Mouse (Mus musculus) forebrain, embryonic 14.5 days (tissue): ENCODE measurements around the gene Hist1h1d. TPM values are rescaled to one million over a fixed set of nuclear protein-coding genes. Genes with fewer than 3 reads are reported as not detected.
"Not testable (repeated sequence)": the region's sequence is repeated elsewhere in the genome, so short reads cannot be mapped to it uniquely, and the experiment has no call there.

Experiments
- ATAC-seq: fragments of 200-750 bp; cut with Nextera tagmentation; 2 replicates; pipeline ENCODE4 v1.8.0; 2017; ENCODE audit warnings: mild to moderate bottlenecking, moderate library complexity
- DNase-seq: peaks from one replicate; pipeline ENCODE4 v3.0.0-alpha.2; 2015; ENCODE audit warnings: low spot score
- H3K27ac ChIP-seq: fragments of 300-500 bp; sonication (generic); 2 replicates; pipeline ENCODE4 v1.5.1; 2014; ENCODE audit warnings: low read depth, mild to moderate bottlenecking, control low read depth, low read length, moderate library complexity
- H3K27me3 ChIP-seq: fragments of 300-500 bp; sonication (generic); replicated peaks from 2 replicates; pipeline ENCODE4 v1.6.1; 2014; ENCODE audit warnings: low read length, control low read depth, mixed read lengths; ENCODE audit not compliant: control insufficient read depth, insufficient read depth
- H3K36me3 ChIP-seq: fragments of 300-500 bp; sonication (generic); 2 replicates; pipeline ENCODE4 v1.6.1; 2014; ENCODE audit warnings: low read length, control low read depth; ENCODE audit not compliant: control insufficient read depth, insufficient read depth
- H3K4me1 ChIP-seq: fragments of 300-500 bp; sonication (generic); 2 replicates; pipeline ENCODE4 v1.6.1; 2014; ENCODE audit warnings: antibody characterized with exemption, low read length, control low read depth; ENCODE audit not compliant: control insufficient read depth, insufficient read depth
- H3K4me2 ChIP-seq: fragments of 300-500 bp; sonication (generic); 2 replicates; pipeline ENCODE4 v1.6.1; 2014; ENCODE audit warnings: mild to moderate bottlenecking, control low read depth, low read length
- H3K4me3 ChIP-seq: fragments of 300-500 bp; sonication (generic); 2 replicates; pipeline ENCODE4 v1.5.1; 2014; ENCODE audit warnings: low read depth, low read length, control low read depth
- H3K9ac ChIP-seq: fragments of 300-500 bp; sonication (generic); 2 replicates; pipeline ENCODE4 v1.6.1; 2014; ENCODE audit warnings: mild to moderate bottlenecking, low read length, control low read depth, moderate library complexity
- H3K9me3 ChIP-seq: fragments of 300-500 bp; sonication (generic); replicated peaks from 2 replicates; pipeline ENCODE4 v1.6.1; 2016; ENCODE audit warnings: low read length, control low read depth, mixed read lengths; ENCODE audit not compliant: control insufficient read depth
- WGBS: fragments of 180-500 bp; shearing (Covaris S2); extraction: QIAGEN DNeasy Blood & Tissue Kit; methylation state at CpG from one replicate; pipeline ENCODE4 v1.1.7; 2014; 5-methylcytosine and 5-hydroxymethylcytosine counted together
- polyA plus RNA-seq: library from polyadenylated mRNA; unstranded; fragments of >200 nt; fragmentation: Nextera tagmentation; extraction: Ambion mirVana; gene quantifications from 2 replicates; pipeline ENCODE4 v1.2.1, GENCODE M21; 2014

The Hist1h1d gene
- polyA plus RNA-seq, 1 experiment from 2014 or later: 0.52 TPM

DNA sequence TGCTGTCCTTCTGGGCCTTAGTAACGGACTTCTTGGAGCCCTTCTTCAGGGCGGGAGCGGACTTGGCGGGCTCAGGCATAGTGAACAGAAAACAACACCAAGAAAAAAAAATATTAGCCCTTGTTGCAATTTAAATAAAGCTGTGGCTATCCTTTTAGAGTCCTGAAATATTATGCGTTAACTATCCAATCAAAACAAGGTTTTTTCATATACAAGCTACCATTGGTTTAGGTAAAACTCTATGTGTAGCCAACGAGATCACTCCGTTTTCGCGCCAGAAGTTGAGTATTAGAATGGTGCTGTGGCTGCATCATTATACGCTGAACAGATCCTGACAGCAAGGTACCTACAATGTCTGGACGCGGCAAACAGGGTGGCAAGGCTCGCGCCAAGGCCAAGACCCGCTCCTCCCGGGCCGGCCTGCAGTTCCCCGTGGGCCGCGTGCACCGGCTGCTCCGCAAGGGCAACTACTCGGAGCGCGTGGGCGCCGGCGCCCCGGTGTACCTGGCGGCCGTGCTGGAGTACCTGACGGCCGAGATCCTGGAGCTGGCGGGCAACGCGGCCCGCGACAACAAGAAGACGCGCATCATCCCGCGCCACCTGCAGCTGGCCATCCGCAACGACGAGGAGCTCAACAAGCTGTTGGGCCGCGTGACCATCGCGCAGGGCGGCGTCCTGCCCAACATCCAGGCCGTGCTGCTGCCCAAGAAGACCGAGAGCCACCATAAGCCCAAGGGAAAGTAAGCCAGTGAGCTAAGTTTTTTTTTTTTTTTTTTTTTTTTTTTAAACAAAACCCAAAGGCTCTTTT is 19.3 kb upstream of the Hist1h1d start, which contains the start of gene Hist1h2af:
TSS of gene Hist1h2af (plus strand) at position 347 of the 808 bp plus-strand sequence.
- not testable (repeated sequence) for H3K9me3 ChIP-seq, H3K27me3 ChIP-seq, H3K36me3 ChIP-seq
- peak; percentile 98 for DNase-seq
- Histone ChIP-seq H3K4me3 (peak within 1 kb of the TSS; percentile 43), H3K4me1 (peaks cover 29% of the 10 kb centered on the region), H3K27ac (peak within 1 kb of the TSS; percentile 95), H3K4me2 (peak within 1 kb of the TSS; percentile 59), H3K9ac (peak within 1 kb of the TSS; percentile 78)
- WGBS: under 1% methylated on average over 25 of the region's 53 CpGs
- ATAC-seq: peak; percentile 43

DNA sequence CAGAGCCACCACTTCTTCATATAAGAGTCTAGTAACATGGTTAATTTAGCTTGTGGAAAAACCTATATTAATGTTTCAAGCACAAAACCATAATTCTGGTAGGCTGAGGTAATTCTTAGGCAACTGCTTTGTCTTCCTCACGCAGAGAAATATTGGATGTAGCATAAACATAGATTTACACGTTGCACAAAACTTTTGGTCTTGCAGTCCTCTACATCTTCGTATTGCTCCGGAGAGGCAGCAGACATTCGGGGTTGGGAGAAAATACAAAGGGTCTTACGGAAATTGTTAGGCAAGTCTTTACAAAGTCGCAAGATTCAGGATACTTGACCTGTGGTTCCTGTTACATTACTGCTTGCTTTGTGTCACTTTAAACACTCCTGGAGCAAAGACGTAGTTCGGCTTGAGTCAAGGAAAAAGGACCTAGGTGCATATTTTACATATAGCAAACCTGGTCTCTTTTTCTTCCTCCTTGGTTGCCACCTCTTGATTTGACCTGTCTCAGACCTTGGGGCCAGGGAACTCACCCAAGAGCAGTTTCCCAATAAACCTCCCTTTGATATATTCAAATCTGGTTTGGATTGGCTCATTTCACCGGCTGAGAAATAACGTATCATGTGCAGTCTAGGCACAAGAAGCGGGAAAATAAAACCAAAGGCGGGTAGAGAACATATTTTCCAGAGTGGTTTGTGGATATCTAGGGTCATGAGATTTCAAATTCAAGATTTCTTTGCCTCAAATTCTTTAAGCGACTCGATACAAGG is 18.5 kb upstream of the Hist1h1d start:
- ATAC-seq: no peak
- Histone ChIP-seq H3K9ac (peak overlapping the region; percentile 60), H3K4me2 (peak overlapping the region; percentile 59), H3K36me3 (no peaks in the 10 kb centered on the region), H3K27me3 (no peaks in the 10 kb centered on the region), H3K4me3 (peak overlapping the region; percentile 43), H3K4me1 (peaks cover 26% of the 10 kb centered on the region), H3K9me3 (no peaks in the 10 kb centered on the region), H3K27ac (peak overlapping the region; percentile 95)
- WGBS: under 1% methylated on average over 15 of the region's 15 CpGs
- DNase-seq: no peak

DNA sequence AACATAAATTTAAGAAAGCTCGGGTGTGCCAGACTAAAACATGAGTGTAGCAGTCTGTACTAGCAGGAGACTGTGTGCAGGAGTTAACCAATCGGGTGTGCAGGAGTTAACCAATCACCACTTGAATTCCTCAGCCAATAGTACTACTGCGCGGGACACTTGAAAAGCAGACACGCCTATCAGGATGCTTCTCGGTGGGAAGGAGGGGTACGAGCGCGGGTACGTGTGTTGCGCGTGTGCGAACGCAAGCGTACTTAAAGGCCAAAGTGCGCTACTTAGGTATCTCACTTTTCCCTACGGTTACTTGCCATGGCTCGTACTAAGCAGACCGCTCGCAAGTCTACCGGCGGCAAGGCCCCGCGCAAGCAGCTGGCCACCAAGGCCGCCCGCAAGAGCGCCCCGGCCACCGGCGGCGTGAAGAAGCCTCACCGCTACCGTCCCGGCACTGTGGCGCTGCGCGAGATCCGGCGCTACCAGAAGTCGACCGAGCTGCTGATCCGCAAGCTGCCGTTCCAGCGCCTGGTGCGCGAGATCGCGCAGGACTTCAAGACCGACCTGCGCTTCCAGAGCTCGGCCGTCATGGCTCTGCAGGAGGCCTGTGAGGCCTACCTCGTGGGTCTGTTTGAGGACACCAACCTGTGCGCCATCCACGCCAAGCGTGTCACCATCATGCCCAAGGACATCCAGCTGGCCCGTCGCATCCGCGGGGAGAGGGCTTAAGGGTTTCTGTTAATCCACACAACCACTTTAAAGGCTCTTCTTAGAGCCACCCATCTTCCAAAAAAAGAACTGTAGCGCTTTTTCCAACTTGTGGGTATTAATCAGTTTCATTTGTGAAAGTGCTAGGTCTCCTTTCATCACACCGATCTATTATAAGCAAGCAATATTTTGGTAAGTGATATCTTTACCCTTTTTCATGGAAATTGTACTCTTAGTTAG is 17.7 kb upstream of the Hist1h1d start, which contains the start of gene Hist1h3g:
TSS of gene Hist1h3g (plus strand) at position 286 of the 939 bp plus-strand sequence.
- peak within 1 kb of the TSS; percentile 43 for H3K4me3 ChIP-seq
- peak; percentile 87 for ATAC-seq
- not testable (repeated sequence) for H3K9me3 ChIP-seq, H3K36me3 ChIP-seq, H3K27me3 ChIP-seq
- 0% methylated on average over 35 of the region's 62 CpGs for WGBS
- peak; percentile 99 for DNase-seq
- peak within 1 kb of the TSS; percentile 59 for H3K4me2 ChIP-seq
- H3K27ac ChIP-seq: peak within 1 kb of the TSS; percentile 95
- peak within 1 kb of the TSS; percentile 68 for H3K9ac ChIP-seq
- H3K4me1 ChIP-seq: peaks cover 23% of the 10 kb centered on the region

DNA sequence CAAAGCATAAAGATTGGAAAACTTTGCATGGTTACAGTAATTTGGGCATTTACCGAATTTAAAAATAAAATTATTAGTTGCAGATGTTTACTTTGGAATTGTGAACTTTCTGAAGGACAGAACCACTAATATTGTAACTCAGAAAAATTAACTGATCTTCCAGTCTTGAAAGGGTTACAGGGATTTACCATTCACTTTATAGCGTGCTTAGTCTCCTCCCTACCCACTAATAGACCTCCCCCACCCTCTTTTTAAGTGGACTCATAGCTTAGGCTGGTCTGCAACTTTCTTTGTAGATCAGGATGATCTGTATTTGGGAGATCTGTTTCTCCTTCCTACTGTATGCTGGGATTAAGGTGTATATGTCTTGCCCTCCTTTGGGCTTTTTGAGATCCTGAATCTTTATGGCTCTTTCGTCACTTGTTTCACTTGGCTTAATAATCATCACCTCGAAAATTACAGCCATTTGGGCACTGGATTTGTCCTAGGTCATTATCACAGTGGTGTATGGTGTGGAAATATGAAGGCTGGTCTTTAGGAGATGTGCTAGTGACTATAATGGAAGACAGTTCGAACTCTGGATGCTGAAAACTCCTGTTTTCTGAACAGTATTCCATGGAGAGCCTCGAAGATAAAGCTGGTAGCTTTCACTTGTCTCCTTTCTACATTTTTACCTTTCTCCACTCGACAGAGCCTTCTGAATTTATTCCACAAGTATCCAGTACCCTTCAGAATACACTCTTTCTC is 16.8 kb upstream of the Hist1h1d start:
- Histone ChIP-seq H3K4me2 (peak overlapping the region; percentile 59), H3K4me1 (peaks cover 23% of the 10 kb centered on the region), H3K27ac (no peak overlapping the region), H3K9me3 (no peaks in the 10 kb centered on the region), H3K27me3 (no peaks in the 10 kb centered on the region), H3K4me3 (peak overlapping the region; percentile 43), H3K9ac (peak overlapping the region; percentile 68), H3K36me3 (no peaks in the 10 kb centered on the region)
- no peak for ATAC-seq
- no peak for DNase-seq
- 15% methylated on average over 7 of the region's 7 CpGs for whole genome bisulfite sequencing

DNA sequence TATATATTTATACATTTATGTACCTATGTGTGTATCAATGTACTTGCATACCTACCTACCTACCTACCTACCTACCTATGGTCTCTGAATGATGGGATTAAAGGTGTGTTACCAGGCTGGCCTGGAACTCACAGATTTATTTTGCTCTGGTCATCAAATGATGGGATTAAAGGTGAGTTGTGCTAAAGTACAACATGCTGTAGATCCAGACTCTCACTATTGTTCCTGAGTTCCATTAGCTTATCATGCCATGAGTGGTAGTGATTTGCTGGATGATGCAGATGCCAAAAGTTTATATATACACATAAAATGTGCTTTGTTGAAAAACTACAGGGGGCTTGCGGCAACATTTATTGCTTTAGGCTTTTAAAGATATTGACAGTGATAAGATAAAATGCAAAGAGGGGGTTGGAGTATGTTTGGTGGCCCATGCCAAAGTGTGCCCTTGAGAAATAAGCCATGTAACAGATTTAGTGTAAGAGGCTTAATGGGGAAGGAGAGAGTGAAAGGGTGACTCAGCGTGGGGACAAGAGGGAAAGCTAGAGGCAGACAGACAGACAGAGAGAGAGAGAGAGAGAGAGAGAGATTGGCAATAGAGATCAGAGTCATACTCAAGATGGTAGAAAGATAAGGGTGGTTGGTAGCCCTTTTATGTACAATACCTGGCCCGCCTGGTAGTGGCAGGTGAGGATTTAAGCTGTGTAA is 15.9 kb upstream of the Hist1h1d start:
- Histone ChIP-seq H3K27ac (no peak overlapping the region), H3K9ac (peak overlapping the region; percentile 6; the same call in 1 of the 2 replicates), H3K27me3 (no peaks in the 10 kb centered on the region), H3K4me3 (peak overlapping the region; percentile 43; the same call in 1 of the 2 replicates), H3K9me3 (no peaks in the 10 kb centered on the region), H3K4me2 (peak overlapping the region; percentile 59), H3K4me1 (peaks cover 21% of the 10 kb centered on the region), H3K36me3 (no peaks in the 10 kb centered on the region)
- WGBS: 80% methylated on average over 3 of the region's 3 CpGs
- DNase-seq (no peak), ATAC-seq (no peak)

DNA sequence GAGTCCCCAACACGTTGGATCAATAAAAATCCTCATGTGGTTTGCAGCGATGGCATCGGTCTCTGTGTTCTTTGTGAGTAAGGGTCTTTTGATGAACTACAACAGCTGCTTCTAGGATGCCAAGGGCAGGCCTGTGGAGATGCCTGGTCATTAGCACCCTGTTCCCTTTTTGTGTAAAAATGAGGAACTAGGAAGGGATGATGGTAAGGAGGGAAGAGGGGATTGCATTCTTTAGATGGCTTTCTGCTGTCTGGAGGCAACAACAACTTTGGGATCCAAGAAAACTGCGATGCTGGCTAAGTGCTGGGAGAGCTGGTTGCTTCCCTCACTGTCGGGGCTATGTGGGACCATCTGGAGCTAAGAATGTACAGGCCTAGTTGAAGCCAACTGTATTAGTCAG is 14.8 kb upstream of the Hist1h1d start:
- no peak overlapping the region for H3K4me3 ChIP-seq
- H3K9me3 ChIP-seq: no peaks in the 10 kb centered on the region
- H3K36me3 ChIP-seq: no peaks in the 10 kb centered on the region
- no peak overlapping the region for H3K4me2 ChIP-seq
- peaks cover 10% of the 10 kb centered on the region; the same call in 1 of the 2 replicates for H3K4me1 ChIP-seq
- H3K27me3 ChIP-seq: no peaks in the 10 kb centered on the region
- DNase-seq (no peak), ATAC-seq (no peak)
- H3K27ac ChIP-seq: no peak overlapping the region
- no peak overlapping the region for H3K9ac ChIP-seq
- 77% methylated on average over 5 of the region's 5 CpGs for WGBS

DNA sequence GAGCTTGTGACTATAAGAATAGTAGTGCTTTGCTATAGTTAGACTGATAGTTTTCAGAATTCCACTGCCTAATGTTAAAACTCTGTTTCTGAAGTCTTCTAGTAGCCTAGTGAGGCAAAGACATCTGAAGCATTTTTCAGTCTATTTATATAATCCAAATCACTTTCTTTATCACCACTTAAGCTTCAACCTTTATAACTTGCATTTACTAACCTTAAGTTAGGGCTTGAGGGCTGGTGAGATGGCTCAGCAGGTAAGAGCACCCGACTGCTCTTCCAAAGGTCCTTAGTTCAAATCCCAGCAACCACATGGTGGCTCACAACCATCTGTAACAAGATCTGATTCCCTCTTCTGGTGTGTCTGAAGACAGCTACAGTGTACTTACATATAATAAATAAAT is 13.2 kb upstream of the Hist1h1d start:
- H3K36me3 ChIP-seq, H3K27ac ChIP-seq, H3K9me3 ChIP-seq, H3K4me3 ChIP-seq, H3K4me2 ChIP-seq, H3K9ac ChIP-seq, DNase-seq, ATAC-seq, H3K27me3 ChIP-seq, H3K4me1 ChIP-seq: not testable (repeated sequence)
- 74% methylated on average over 1 of the region's 1 CpGs for WGBS
